Mouse (Mus musculus) MEL (cell line): Measurements from ENCODE around the gene Aak1. TPM values are rescaled to one million over a fixed set of nuclear protein-coding genes. Genes with fewer than 3 reads are reported as not detected.

Experiments
- DNase-seq: peaks from one replicate; pipeline ENCODE4 v3.0.0; 2011; ENCODE audit warnings: low read depth, low spot score
- H3K27ac ChIP-seq: 2 replicates; pipeline ENCODE4 v1.5.1; 2012; ENCODE audit warnings: low read depth, mild to moderate bottlenecking, control low read depth, low read length, moderate library complexity; ENCODE audit not compliant: control insufficient read depth
- H3K27me3 ChIP-seq, 2 experiments: fragments of 150-350 bp in 1 of 2; sonication (generic) in 1 of 2; 2 replicates each; pipeline ENCODE4 v1.6.1; 2012; ENCODE audit warnings: low read length in 2 of 2, mild to moderate bottlenecking in 2 of 2, improper control_type of control experiment in 1 of 2, moderate library complexity in 1 of 2; ENCODE audit not compliant: insufficient read depth in 2 of 2, control insufficient read depth in 1 of 2
- H3K36me3 ChIP-seq, 2 experiments: 2 replicates each; pipeline ENCODE4 v1.6.1; 2012 to 2014; ENCODE audit warnings: low read length in 2 of 2, improper control_type of control experiment in 1 of 2, inconsistent platforms in 1 of 2, mild to moderate bottlenecking in 1 of 2; ENCODE audit not compliant: insufficient read depth in 2 of 2, control insufficient read depth in 1 of 2
- H3K4me1 ChIP-seq, 2 experiments: fragments of 150-350 bp in 1 of 2; sonication (generic) in 1 of 2; 2 replicates each; pipeline ENCODE4 v1.6.1; 2012; ENCODE audit warnings: low read length in 2 of 2, improper control_type of control experiment in 1 of 2, mild to moderate bottlenecking in 1 of 2; ENCODE audit not compliant: insufficient read depth in 2 of 2, control insufficient read depth in 1 of 2
- H3K4me3 ChIP-seq, 2 experiments: fragments of 150-350 bp in 1 of 2; sonication (generic) in 1 of 2; 2 replicates each; pipeline ENCODE4 v1.5.1; 2012; ENCODE audit warnings: low read depth in 2 of 2, low read length in 2 of 2, mild to moderate bottlenecking in 2 of 2, moderate library complexity in 2 of 2, control low read depth in 1 of 2, improper control_type of control experiment in 1 of 2; ENCODE audit not compliant: control insufficient read depth in 1 of 2, insufficient read depth in 1 of 2
- H3K79me2 ChIP-seq: 2 replicates; pipeline ENCODE4 v1.6.1; 2012; ENCODE audit warnings: mild to moderate bottlenecking, low read length, moderate library complexity; ENCODE audit not compliant: control insufficient read depth, poor library complexity, insufficient read depth
- H3K9ac ChIP-seq: 2 replicates; pipeline ENCODE4 v1.6.1; 2012; ENCODE audit warnings: low read depth, mild to moderate bottlenecking, control low read depth, low read length, moderate library complexity; ENCODE audit not compliant: control insufficient read depth, poor library complexity, severe bottlenecking
- H3K9me3 ChIP-seq: fragments of 150-350 bp; sonication (generic); replicated peaks from 2 replicates; pipeline ENCODE4 v1.6.1; 2012; ENCODE audit warnings: mild to moderate bottlenecking, low read length, improper control_type of control experiment, moderate library complexity; ENCODE audit not compliant: insufficient read depth
- CTCF ChIP-seq, 3 experiments: IDR thresholded peaks in 2 of 3; conservative IDR thresholded peaks in 1 of 3; 2 replicates each; pipeline ENCODE4 v1.5.1; 2011 to 2012; ENCODE audit warnings: low read length in 3 of 3, low read depth in 2 of 3, mild to moderate bottlenecking in 2 of 3, improper control_type of control experiment in 1 of 3, inconsistent platforms in 1 of 3, mixed read lengths in 1 of 3, moderate library complexity in 1 of 3; ENCODE audit not compliant: control insufficient read depth in 1 of 3, insufficient read depth in 1 of 3, poor library complexity in 1 of 3, severe bottlenecking in 1 of 3
- ELF1 ChIP-seq: IDR thresholded peaks from 2 replicates; pipeline ENCODE4 v1.6.1; 2014; ENCODE audit warnings: low read depth, mild to moderate bottlenecking, inconsistent platforms, low read length, improper control_type of control experiment, moderate library complexity
- EP300 ChIP-seq, 2 experiments: IDR thresholded peaks; 2 replicates each; pipeline ENCODE4 v1.6.1; 2011; ENCODE audit warnings: improper control_type of control experiment in 2 of 2, low read length in 2 of 2, low read depth in 1 of 2, mild to moderate bottlenecking in 1 of 2
- ETS1 ChIP-seq: IDR thresholded peaks from 2 replicates; pipeline ENCODE4 v1.6.1; 2012; ENCODE audit warnings: low read depth, mild to moderate bottlenecking, inconsistent platforms, low read length, improper control_type of control experiment, moderate library complexity
- JUND ChIP-seq: IDR thresholded peaks from 2 replicates; pipeline ENCODE4 v1.6.1; 2011; ENCODE audit warnings: low read depth, mild to moderate bottlenecking, improper control_type of control experiment, low read length
- KAT2A ChIP-seq: conservative IDR thresholded peaks from 2 replicates; pipeline ENCODE4 v1.6.1; 2012; ENCODE audit warnings: low read depth, low read length, improper control_type of control experiment, inconsistent platforms
- MAX ChIP-seq: IDR thresholded peaks from 2 replicates; pipeline ENCODE4 v1.6.1; 2011; ENCODE audit warnings: low read length, improper control_type of control experiment
- MAZ ChIP-seq: IDR thresholded peaks from 2 replicates; pipeline ENCODE4 v1.6.1; 2012; ENCODE audit warnings: low read depth, mild to moderate bottlenecking, inconsistent platforms, low read length, improper control_type of control experiment
- MXI1 ChIP-seq: IDR thresholded peaks from 2 replicates; pipeline ENCODE4 v1.6.1; 2011; ENCODE audit warnings: mild to moderate bottlenecking, low read depth, low read length, improper control_type of control experiment
- POLR2AphosphoS2 ChIP-seq: IDR thresholded peaks from 2 replicates; pipeline ENCODE4 v1.6.1; 2011; ENCODE audit warnings: low read length, improper control_type of control experiment
- RAD21 ChIP-seq: IDR thresholded peaks from 2 replicates; pipeline ENCODE4 v1.6.1; 2011; ENCODE audit warnings: mild to moderate bottlenecking, low read depth, low read length, improper control_type of control experiment
- SIN3A ChIP-seq: IDR thresholded peaks from 2 replicates; pipeline ENCODE4 v1.6.1; 2012; ENCODE audit warnings: low read length, improper control_type of control experiment, inconsistent platforms
- SMC3 ChIP-seq: IDR thresholded peaks from 2 replicates; pipeline ENCODE4 v1.6.1; 2011; ENCODE audit warnings: low read depth, low read length, improper control_type of control experiment
- TAL1 ChIP-seq: IDR thresholded peaks from 2 replicates; pipeline ENCODE4 v1.6.1; 2012; ENCODE audit warnings: mild to moderate bottlenecking, inconsistent platforms, low read length, moderate library complexity, mixed read lengths
- TBP ChIP-seq: IDR thresholded peaks from 2 replicates; pipeline ENCODE4 v1.8.0; 2011; ENCODE audit warnings: low read depth, low read length, improper control_type of control experiment
- UBTF ChIP-seq: IDR thresholded peaks from 2 replicates; pipeline ENCODE4 v1.6.1; 2012; ENCODE audit warnings: low read depth, mild to moderate bottlenecking, inconsistent platforms, low read length, improper control_type of control experiment, moderate library complexity, borderline replicate concordance; ENCODE audit not compliant: insufficient read depth
- ZC3H11A ChIP-seq: IDR thresholded peaks from 2 replicates; pipeline ENCODE4 v1.6.1; 2012; ENCODE audit warnings: low read depth, mild to moderate bottlenecking, inconsistent platforms, low read length, improper control_type of control experiment
- polyA plus RNA-seq, 2 experiments: library from polyadenylated mRNA; stranded (reverse) in 1 of 2; unstranded in 1 of 2; fragments of >175 nt in 1 of 2; fragments of >200 nt in 1 of 2; gene quantifications; 2 replicates each; pipeline versions ENCODE4 v1.2.1 to v1.2.4; 2012; ENCODE audit warnings: low replicate concordance in 2 of 2, low read depth in 1 of 2; ENCODE audit not compliant: insufficient read length in 2 of 2, insufficient read depth in 1 of 2, missing spikeins in 1 of 2
- total RNA-seq: library from RNA; depleted of rRNA; stranded (reverse); fragments of 300-350 nt; gene quantifications from 2 replicates; pipeline ENCODE4 v1.2.3, GENCODE M21; 2012

The Aak1 gene
- total and polyA plus RNA-seq, 3 experiments, result 6.4 to 353 (median 25.4) TPM

DNA sequence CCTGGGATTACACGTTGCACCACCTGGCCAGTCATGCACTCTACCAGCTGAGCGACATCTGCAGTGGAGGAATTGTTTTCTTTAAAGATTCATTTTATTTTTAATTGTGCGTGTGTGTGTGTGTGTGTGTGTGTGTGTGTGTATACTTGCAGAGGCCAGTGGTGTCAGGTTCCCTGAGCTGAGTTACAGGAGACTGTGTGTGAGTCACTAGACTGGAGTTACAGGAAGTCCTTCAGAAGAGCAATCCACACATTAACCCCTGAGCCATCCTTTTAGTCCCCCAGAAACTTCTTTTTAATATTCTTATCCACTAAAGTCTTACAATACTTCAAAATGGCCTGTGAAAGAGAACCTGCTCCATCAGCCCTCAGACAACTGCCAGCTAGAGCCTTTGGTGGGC lies 44.7 kb upstream of the Aak1 start:
- no peak overlapping the region for H3K27ac ChIP-seq
- no peaks in the 10 kb centered on the region for H3K79me2 ChIP-seq
- no peak for DNase-seq

DNA sequence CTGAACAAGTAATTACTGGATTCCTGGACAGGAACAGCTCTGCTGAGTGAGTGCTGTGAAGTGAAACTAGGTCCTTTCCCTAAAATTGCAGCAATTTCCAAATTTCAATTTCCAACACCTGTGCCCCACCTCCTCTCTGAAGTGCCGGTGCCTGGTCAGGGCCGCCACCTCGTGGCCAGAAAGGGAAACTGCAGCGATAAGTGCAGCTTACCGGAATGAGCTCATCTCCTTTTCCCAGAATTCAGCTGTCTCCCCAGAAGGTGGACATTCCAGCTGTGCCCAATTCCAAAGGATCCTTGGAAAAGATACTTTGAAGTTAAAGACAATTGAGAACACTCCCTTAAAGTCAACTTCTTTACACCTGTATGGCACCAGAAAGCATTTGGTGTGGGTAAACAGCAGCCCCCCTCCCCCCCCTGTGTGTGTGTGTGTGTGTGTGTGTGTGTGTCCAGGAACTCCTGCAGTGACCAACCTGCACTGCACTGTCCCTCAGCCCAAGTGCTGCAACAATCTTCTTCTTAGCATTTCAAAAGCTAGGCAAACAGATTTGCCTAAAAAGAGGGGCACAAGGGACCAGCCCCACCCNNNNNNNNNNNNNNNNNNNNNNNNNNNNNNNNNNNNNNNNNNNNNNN lies 42.7 kb upstream of the Aak1 start:
- H3K9me3 ChIP-seq, result no peaks in the 10 kb centered on the region
- TF ChIP-seq SIN3A, result peak; percentile 66
- TF ChIP-seq RAD21, result peak; percentile 100
- TF ChIP-seq CTCF (IDR thresholded peaks at IDR 0.05 in 2 of 3, conservative IDR thresholded peaks at IDR 0.05 in 1 of 3; ENCODE audit: control insufficient read depth in 1 of 3, insufficient read depth in 1 of 3, low read depth in 2 of 3, low read length in 3 of 3, poor library complexity in 1 of 3, severe bottlenecking in 1 of 3), result peak; percentile 96 to 99 (median 97)
- peak; percentile 97 for TF ChIP-seq ZC3H11A
- TF ChIP-seq SMC3, result peak; percentile 98
- peak; percentile 34; the same call in 1 of the 2 replicates for TF ChIP-seq MAZ
- TF ChIP-seq KAT2A, result no peak
- TF ChIP-seq MXI1, result no peak
- H3K4me1 ChIP-seq, result peaks cover 0 to under 1% of the 10 kb centered on the region in 2 experiments; a peak in 2 of 4 replicates
- H3K27me3 ChIP-seq, result no peaks in the 10 kb centered on the region
- no peak overlapping the region; the same call in 1 of the 2 replicates for H3K9ac ChIP-seq
- no peak overlapping the region for H3K4me3 ChIP-seq
- H3K36me3 ChIP-seq, result no peaks in the 10 kb centered on the region; a peak in 1 of 4 replicates
- H3K79me2 ChIP-seq, result no peaks in the 10 kb centered on the region
- peak; percentile 68 for DNase-seq
- no peak overlapping the region for H3K27ac ChIP-seq

More for the DNA sequence above, 44.7 kb upstream of the Aak1 start:
- TF ChIP-seq MAX (no peak), TAL1 (no peak), ELF1 (no peak), ETS1 (no peak), POLR2AphosphoS2 (no peak), TBP (no peak), UBTF (no peak), EP300 (IDR thresholded peaks at IDR 0.05; ENCODE audit: low read depth in 1 of 2, low read length in 2 of 2) (no peak), MXI1 (no peak), JUND (no peak), MAZ (no peak)
- Histone ChIP-seq H3K36me3 (no peaks in the 10 kb centered on the region; a peak in 1 of 4 replicates), H3K4me3 (no peak overlapping the region), H3K27me3 (no peaks in the 10 kb centered on the region), H3K4me1 (peaks cover 2 to 4% of the 10 kb centered on the region in 2 experiments; a peak in 3 of 4 replicates), H3K9me3 (no peaks in the 10 kb centered on the region), H3K9ac (no peak overlapping the region)
